Mouse (Mus musculus) liver, embryonic 12.5 days (tissue): ENCODE data around the gene Cdkl4. TPM values are rescaled to one million over a fixed set of nuclear protein-coding genes. Genes with fewer than 3 reads are reported as not detected.
"Not testable (repeated sequence)": the region's sequence is repeated elsewhere in the genome, so short reads cannot be mapped to it uniquely, and the experiment has no call there.

Experiments
- ATAC-seq: fragments of 200-750 bp; cut with Nextera tagmentation; 2 replicates; pipeline ENCODE4 v1.8.0; 2017; ENCODE audit warnings: moderate number of reproducible peaks, mild to moderate bottlenecking, moderate library complexity
- H3K27ac ChIP-seq: fragments of 300-500 bp; sonication (generic); 2 replicates; pipeline ENCODE4 v1.5.1; 2016; ENCODE audit warnings: mild to moderate bottlenecking
- H3K27me3 ChIP-seq: fragments of 300-500 bp; sonication (generic); replicated peaks from 2 replicates; pipeline ENCODE4 v1.6.1; 2016; ENCODE audit warnings: mild to moderate bottlenecking, moderate library complexity
- H3K36me3 ChIP-seq: fragments of 300-500 bp; sonication (generic); 2 replicates; pipeline ENCODE4 v1.6.1; 2016; ENCODE audit warnings: mild to moderate bottlenecking, moderate library complexity
- H3K4me1 ChIP-seq: fragments of 300-500 bp; sonication (generic); 2 replicates; pipeline ENCODE4 v1.6.1; 2016
- H3K4me2 ChIP-seq: fragments of 300-500 bp; sonication (generic); 2 replicates; pipeline ENCODE4 v1.6.1; 2016; ENCODE audit warnings: mild to moderate bottlenecking, moderate library complexity
- H3K4me3 ChIP-seq: fragments of 300-500 bp; sonication (generic); 2 replicates; pipeline ENCODE4 v1.5.1; 2016; ENCODE audit warnings: mild to moderate bottlenecking, moderate library complexity
- H3K9ac ChIP-seq: fragments of 300-500 bp; sonication (generic); 2 replicates; pipeline ENCODE4 v1.6.1; 2016; ENCODE audit warnings: mild to moderate bottlenecking, moderate library complexity
- H3K9me3 ChIP-seq: fragments of 300-500 bp; sonication (generic); replicated peaks from 2 replicates; pipeline ENCODE4 v1.6.1; 2016; ENCODE audit warnings: mild to moderate bottlenecking, moderate library complexity
- WGBS: fragments of 180-500 bp; shearing (Covaris S2); methylation state at CpG from one replicate; pipeline ENCODE4 v1.1.7; 2016; ENCODE audit not compliant: insufficient replicate concordance; 5-methylcytosine and 5-hydroxymethylcytosine counted together
- polyA plus RNA-seq: library from polyadenylated mRNA; unstranded; fragments of >200 nt; fragmentation: Nextera tagmentation; extraction: Ambion mirVana; gene quantifications from 2 replicates; pipeline ENCODE4 v1.2.1, GENCODE M21; 2016

Gene Cdkl4
- polyA plus RNA-seq, 1 experiment from 2014 or later, result 0.32 TPM

- Histone ChIP-seq H3K36me3 (no peaks in the 10 kb centered on the region), H3K27me3 (no peaks in the 10 kb centered on the region), H3K9me3 (no peaks in the 10 kb centered on the region), H3K4me1 (no peaks in the 10 kb centered on the region), H3K9ac (no peak overlapping the region), H3K4me2 (no peak overlapping the region), H3K4me3 (no peak overlapping the region), H3K27ac (no peak overlapping the region)
- no peak for ATAC-seq
- WGBS, result 54% methylated on average over 6 of the region's 6 CpGs
Observed at GRCm38 (mm10) chr17:80537136-80537535, 40.5 kb downstream of the Cdkl4 start.

DNA sequence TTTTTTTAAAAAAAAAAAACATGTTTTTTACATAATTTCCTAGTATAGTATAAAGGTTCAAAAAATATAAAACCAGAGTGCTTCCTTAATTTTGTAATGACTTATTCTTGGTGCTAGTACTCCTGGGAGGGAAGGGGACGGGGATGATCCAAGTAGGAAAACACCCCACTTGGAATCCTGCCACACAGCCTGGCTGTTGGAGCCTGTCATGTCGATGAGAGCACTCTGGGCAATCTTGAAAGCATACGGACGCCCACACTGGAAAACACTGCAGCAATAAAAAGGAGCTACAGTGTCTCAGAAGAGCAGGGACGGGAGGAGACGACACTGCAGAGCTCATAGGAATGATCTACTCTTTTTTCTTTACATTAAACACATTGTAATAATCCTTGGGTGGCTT, 42.0 kb downstream of the Cdkl4 start:
- Histone ChIP-seq H3K27me3 (no peaks in the 10 kb centered on the region), H3K36me3 (no peaks in the 10 kb centered on the region)
- WGBS, result 60% methylated on average over 6 of the region's 6 CpGs

GRCm38 (mm10) chr17:80531351-80531750, 46.3 kb downstream of the Cdkl4 start:
- WGBS, result 42% methylated on average over 2 of the region's 2 CpGs
- H3K4me1 ChIP-seq, H3K36me3 ChIP-seq, H3K9me3 ChIP-seq, H3K27ac ChIP-seq, H3K4me2 ChIP-seq, ATAC-seq, H3K4me3 ChIP-seq, H3K27me3 ChIP-seq, H3K9ac ChIP-seq: not testable (repeated sequence)

More for the DNA sequence above, 42.0 kb downstream of the Cdkl4 start:
- Histone ChIP-seq H3K4me3 (no peak overlapping the region), H3K27ac (no peak overlapping the region), H3K4me2 (no peak overlapping the region), H3K9me3 (no peaks in the 10 kb centered on the region), H3K4me1 (0 out of 2 replicates have a peak, but pooled peaks cover 5% of the 10 kb centered on the region), H3K9ac (no peak overlapping the region)
- ATAC-seq, result no peak

GRCm38 (mm10) chr17:80523231-80523630, 54.4 kb downstream of the Cdkl4 start:
- Histone ChIP-seq H3K9me3 (no peaks in the 10 kb centered on the region), H3K9ac (no peak overlapping the region), H3K4me2 (no peak overlapping the region), H3K36me3 (no peaks in the 10 kb centered on the region), H3K4me3 (no peak overlapping the region), H3K27me3 (peaks cover 10% of the 10 kb centered on the region; the same call in 1 of the 2 replicates), H3K4me1 (no peaks in the 10 kb centered on the region), H3K27ac (no peak overlapping the region)
- no peak for ATAC-seq
- 72% methylated on average over 3 of the region's 3 CpGs for WGBS

GRCm38 (mm10) chr17:80522229-80522556, 55.4 kb downstream of the Cdkl4 start:
- no peaks in the 10 kb centered on the region for H3K36me3 ChIP-seq

GRCm38 (mm10) chr17:80521521-80522228, 55.9 kb downstream of the Cdkl4 start:
- Histone ChIP-seq H3K36me3 (no peaks in the 10 kb centered on the region), H3K9me3 (no peaks in the 10 kb centered on the region), H3K4me1 (peaks cover 6% of the 10 kb centered on the region; the same call in 1 of the 2 replicates), H3K9ac (no peak overlapping the region), H3K4me2 (no peak overlapping the region), H3K27ac (no peak overlapping the region), H3K27me3 (peaks cover 10% of the 10 kb centered on the region; the same call in 1 of the 2 replicates), H3K4me3 (no peak overlapping the region)
- no peak for ATAC-seq
- 55% methylated on average over 4 of the region's 4 CpGs for WGBS

More at GRCm38 (mm10) chr17:80522229-80522556, 55.4 kb downstream of the Cdkl4 start:
- H3K27ac ChIP-seq, result no peak overlapping the region
- no peak overlapping the region for H3K9ac ChIP-seq
- H3K27me3 ChIP-seq, result peaks cover 10% of the 10 kb centered on the region; the same call in 1 of the 2 replicates
- H3K9me3 ChIP-seq, result no peaks in the 10 kb centered on the region
- H3K4me1 ChIP-seq, result peaks cover 3% of the 10 kb centered on the region; the same call in 1 of the 2 replicates
- no peak for ATAC-seq
- 62% methylated on average over 7 of the region's 7 CpGs for WGBS
- no peak overlapping the region for H3K4me3 ChIP-seq
- no peak overlapping the region for H3K4me2 ChIP-seq

DNA sequence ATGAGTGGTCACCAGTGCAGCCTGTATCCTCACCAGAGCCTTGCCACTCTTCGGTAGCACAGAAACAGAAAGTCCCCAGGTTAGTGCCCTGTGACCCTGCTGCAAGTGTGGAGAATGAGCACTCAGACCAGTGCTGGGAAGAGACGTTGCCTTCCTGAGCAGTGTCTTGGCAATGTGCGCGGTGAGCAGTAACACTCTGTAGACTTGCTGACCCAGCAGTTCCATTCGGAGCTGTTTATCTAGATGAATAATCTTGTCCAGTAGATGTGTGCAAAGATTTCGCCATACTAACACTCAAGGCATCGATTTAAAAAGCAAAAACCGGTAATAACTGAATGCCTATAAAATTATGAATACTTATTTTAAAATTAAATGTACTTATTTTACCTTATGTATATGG, 57.1 kb downstream of the Cdkl4 start:
- no peak overlapping the region for H3K27ac ChIP-seq

DNA sequence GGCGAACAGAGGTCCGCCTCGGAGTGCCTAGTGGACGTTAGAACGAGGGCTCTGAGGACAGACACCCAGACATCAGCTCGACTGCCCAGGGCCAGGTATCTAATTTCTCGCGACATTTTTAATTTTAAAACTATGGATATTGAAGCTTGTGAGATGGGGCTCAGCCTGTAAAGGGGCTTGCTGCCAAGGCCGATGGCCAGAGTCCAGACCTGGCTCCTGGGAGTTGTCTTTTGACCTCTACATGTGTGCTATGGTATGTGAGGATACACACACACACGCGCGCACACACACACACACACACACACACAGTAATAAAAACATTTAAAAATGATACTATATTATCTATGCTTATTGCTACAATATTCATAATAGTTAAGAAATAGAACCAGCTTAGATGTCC, 58.8 kb downstream of the Cdkl4 start:
- H3K9ac ChIP-seq, result no peak overlapping the region
- no peaks in the 10 kb centered on the region for H3K9me3 ChIP-seq
- whole genome bisulfite sequencing, result 82% methylated on average over 12 of the region's 12 CpGs
- no peak overlapping the region for H3K4me2 ChIP-seq
- H3K36me3 ChIP-seq, result no peaks in the 10 kb centered on the region
- ATAC-seq, result no peak
- no peak overlapping the region for H3K4me3 ChIP-seq
- H3K4me1 ChIP-seq, result peaks cover 21% of the 10 kb centered on the region
- no peaks in the 10 kb centered on the region for H3K27me3 ChIP-seq
- no peak overlapping the region for H3K27ac ChIP-seq

More for the DNA sequence above, 57.1 kb downstream of the Cdkl4 start:
- peaks cover 9% of the 10 kb centered on the region; the same call in 1 of the 2 replicates for H3K4me1 ChIP-seq
- WGBS, result 73% methylated on average over 8 of the region's 8 CpGs
- H3K4me2 ChIP-seq, result no peak overlapping the region
- H3K4me3 ChIP-seq, result no peak overlapping the region
- no peaks in the 10 kb centered on the region for H3K36me3 ChIP-seq
- no peak overlapping the region for H3K9ac ChIP-seq
- ATAC-seq, result no peak
- peaks cover 5% of the 10 kb centered on the region; the same call in 1 of the 2 replicates for H3K27me3 ChIP-seq
- no peaks in the 10 kb centered on the region for H3K9me3 ChIP-seq

DNA sequence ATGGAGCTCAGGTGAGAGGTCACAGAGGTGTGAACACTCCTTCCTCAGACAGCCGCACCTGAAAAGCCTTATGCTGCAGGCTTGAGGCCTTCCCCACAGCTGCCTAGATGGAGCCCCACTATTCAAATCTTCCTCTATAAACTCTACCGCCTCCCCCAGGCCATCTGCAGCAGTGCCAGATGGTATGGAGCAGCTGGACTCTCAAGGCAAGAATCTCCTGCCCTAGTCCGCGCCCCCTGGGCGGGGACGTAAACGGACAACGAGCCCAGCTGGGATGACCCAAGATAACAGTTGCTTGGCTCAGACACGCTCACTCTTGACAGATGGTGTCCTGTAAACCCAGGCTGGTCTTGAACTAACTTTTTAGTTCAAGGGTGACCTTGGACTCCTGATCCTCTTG, 60.4 kb downstream of the Cdkl4 start:
- WGBS, result 43% methylated on average over 9 of the region's 9 CpGs
- H3K9ac ChIP-seq, result no peak overlapping the region
- 0 out of 2 replicates have a peak, but pooled peaks have one; percentile 27 for ATAC-seq

DNA sequence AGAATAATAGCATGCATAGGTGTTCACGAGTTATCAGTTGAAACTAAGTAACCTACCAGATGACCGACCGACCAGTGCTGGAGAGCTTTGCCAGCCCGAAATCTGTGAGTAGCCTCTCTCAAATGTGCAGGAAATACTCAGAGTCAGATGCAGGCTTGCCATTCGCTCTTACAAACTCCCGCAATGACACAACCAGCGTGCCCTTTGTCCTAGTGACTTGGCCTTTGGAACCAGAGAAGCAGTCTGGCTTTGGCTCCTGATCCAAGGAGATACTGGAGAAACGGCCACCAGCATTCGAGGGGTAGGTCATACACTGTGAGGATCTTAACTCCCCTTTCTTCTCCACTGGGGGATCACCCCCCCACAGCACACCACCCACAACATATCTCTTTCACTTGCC, 61.7 kb downstream of the Cdkl4 start:
- H3K27ac ChIP-seq, result no peak overlapping the region
- no peak overlapping the region for H3K4me2 ChIP-seq
- no peak overlapping the region for H3K9ac ChIP-seq
- no peaks in the 10 kb centered on the region for H3K36me3 ChIP-seq
- no peaks in the 10 kb centered on the region for H3K9me3 ChIP-seq
- no peaks in the 10 kb centered on the region for H3K27me3 ChIP-seq
- H3K4me1 ChIP-seq, result peaks cover 30% of the 10 kb centered on the region
- no peak for ATAC-seq
- H3K4me3 ChIP-seq, result no peak overlapping the region
- WGBS, result 77% methylated on average over 9 of the region's 9 CpGs

More for the DNA sequence above, 60.4 kb downstream of the Cdkl4 start:
- Histone ChIP-seq H3K27ac (no peak overlapping the region), H3K4me1 (peaks cover 30% of the 10 kb centered on the region), H3K4me2 (no peak overlapping the region), H3K4me3 (no peak overlapping the region), H3K36me3 (no peaks in the 10 kb centered on the region), H3K9me3 (no peaks in the 10 kb centered on the region), H3K27me3 (no peaks in the 10 kb centered on the region)

GRCm38 (mm10) chr17:80515513-80515912, 62.1 kb downstream of the Cdkl4 start:
- Histone ChIP-seq H3K9ac (no peak overlapping the region), H3K4me1 (peaks cover 30% of the 10 kb centered on the region), H3K36me3 (no peaks in the 10 kb centered on the region), H3K27me3 (no peaks in the 10 kb centered on the region), H3K4me2 (no peak overlapping the region), H3K9me3 (no peaks in the 10 kb centered on the region), H3K27ac (no peak overlapping the region), H3K4me3 (no peak overlapping the region)
- WGBS, result 83% methylated on average over 7 of the region's 7 CpGs
- no peak for ATAC-seq

DNA sequence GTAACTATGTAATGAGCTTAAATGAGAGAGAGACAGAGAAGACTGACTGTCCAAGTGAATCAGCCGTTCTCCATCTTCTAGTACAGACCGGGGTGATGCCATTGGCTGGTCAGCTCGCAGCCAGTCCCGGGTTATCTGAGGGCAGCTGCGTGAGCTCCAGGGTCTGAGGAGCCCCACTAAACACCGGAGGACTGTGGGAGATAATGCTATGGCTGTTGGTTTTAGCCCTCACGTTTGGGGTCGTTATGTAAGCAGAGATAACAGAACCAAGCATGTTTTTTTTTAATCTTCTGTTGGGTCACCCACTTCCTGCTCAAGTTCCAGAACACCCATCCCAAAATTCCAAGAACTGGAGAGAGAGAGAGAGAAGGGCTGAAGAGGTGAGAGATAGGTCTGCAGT, 63.8 kb downstream of the Cdkl4 start:
- WGBS, result 17% methylated on average over 8 of the region's 8 CpGs
- Histone ChIP-seq H3K4me1 (peaks cover 33% of the 10 kb centered on the region), H3K4me3 (no peak overlapping the region), H3K4me2 (peak overlapping the region; percentile 32), H3K9ac (no peak overlapping the region), H3K36me3 (no peaks in the 10 kb centered on the region), H3K27ac (no peak overlapping the region), H3K27me3 (no peaks in the 10 kb centered on the region), H3K9me3 (no peaks in the 10 kb centered on the region)
- ATAC-seq, result peak; percentile 65
